Mouse (Mus musculus): ENCODE results near the gene Socs7. TPM values are rescaled to one million over a fixed set of nuclear protein-coding genes. Genes with fewer than 3 reads are reported as not detected.
A peak's percentile ranks its signal among the peaks of the same experiment; 100 is the strongest.

The Socs7 gene
- polyA plus RNA-seq, 1 experiment from 2014 or later: 2.1 TPM

DNA sequence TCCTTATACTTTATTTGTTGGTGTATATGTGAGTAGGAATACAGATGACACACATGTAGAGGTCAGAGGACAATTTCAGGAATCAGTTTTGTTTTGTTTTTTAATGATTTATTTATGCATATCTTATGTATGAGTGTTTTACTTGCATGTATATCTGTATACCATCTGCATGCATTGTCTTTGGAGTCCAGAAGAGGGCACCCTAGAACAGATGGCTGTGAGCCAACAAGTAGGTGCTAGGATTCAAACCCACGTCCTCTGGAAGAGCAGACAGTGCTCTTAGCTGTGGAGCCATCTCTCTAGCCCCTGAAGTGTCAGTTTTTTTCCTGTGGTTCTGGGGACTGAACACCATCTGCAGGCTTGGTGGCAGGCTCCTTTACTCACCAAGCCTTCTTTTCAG is 37.1 kb upstream of the Socs7 start:
- DNase-seq (ENCODE audit: low spot score) (no peak), ATAC-seq (replicated peaks; ENCODE audit: low FRiP score, low TSS enrichment, low read depth) (no peak)
- Histone ChIP-seq H3K36me3 (ENCODE audit: control insufficient read depth, insufficient read depth, low read length) (peaks cover 64% of the 10 kb centered on the region), H3K27ac (ENCODE audit: low read depth) (no peak overlapping the region), H3K4me2 (ENCODE audit: low read length) (no peak overlapping the region), H3K4me3 (ENCODE audit: low read depth, low read length) (no peak overlapping the region), H3K9ac (ENCODE audit: low read length) (no peak overlapping the region), H3K9me3 (ENCODE audit: control insufficient read depth, low read length) (no peaks in the 10 kb centered on the region), H3K27me3 (replicated peaks; ENCODE audit: control insufficient read depth, insufficient read depth, low read length) (no peaks in the 10 kb centered on the region), H3K4me1 (replicated peaks; ENCODE audit: control insufficient read depth, insufficient read depth, low read length) (no peaks in the 10 kb centered on the region)
- 64% methylated on average over 1 of the region's 1 CpGs for WGBS

DNA sequence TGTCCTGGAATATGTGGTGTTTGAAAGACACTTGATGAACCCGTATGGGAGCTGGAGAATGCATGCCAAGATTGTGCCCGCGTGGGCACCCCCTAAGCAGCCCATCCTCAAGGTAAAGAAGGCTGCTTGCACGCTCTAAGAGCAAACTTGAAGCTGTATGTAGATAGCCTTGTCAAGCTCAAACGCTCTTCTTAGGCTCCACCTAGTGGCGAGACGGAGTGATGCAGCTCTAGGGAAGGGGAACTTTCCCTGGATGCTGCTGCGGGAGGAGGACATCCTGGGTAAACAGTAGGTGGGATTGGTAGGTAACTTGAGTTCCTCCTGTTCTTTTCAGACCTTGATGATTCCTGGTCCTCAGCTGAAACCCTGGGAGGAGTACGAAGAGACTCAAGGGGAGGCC is 34.2 kb upstream of the Socs7 start:
- Histone ChIP-seq H3K4me2 (ENCODE audit: low read length) (no peak overlapping the region), H3K4me3 (ENCODE audit: low read depth, low read length) (no peak overlapping the region), H3K27ac (ENCODE audit: low read depth) (no peak overlapping the region), H3K27me3 (replicated peaks; ENCODE audit: control insufficient read depth, insufficient read depth, low read length) (no peaks in the 10 kb centered on the region), H3K36me3 (ENCODE audit: control insufficient read depth, insufficient read depth, low read length) (peaks cover 63% of the 10 kb centered on the region), H3K9me3 (ENCODE audit: control insufficient read depth, low read length) (no peaks in the 10 kb centered on the region), H3K4me1 (replicated peaks; ENCODE audit: control insufficient read depth, insufficient read depth, low read length) (no peaks in the 10 kb centered on the region), H3K9ac (ENCODE audit: low read length) (no peak overlapping the region)
- WGBS: 27% methylated on average over 9 of the region's 9 CpGs
- no peak; the same call in 1 of the 2 replicates for ATAC-seq (replicated peaks; ENCODE audit: low FRiP score, low TSS enrichment, low read depth)
- DNase-seq (ENCODE audit: low spot score): peak; percentile 92

DNA sequence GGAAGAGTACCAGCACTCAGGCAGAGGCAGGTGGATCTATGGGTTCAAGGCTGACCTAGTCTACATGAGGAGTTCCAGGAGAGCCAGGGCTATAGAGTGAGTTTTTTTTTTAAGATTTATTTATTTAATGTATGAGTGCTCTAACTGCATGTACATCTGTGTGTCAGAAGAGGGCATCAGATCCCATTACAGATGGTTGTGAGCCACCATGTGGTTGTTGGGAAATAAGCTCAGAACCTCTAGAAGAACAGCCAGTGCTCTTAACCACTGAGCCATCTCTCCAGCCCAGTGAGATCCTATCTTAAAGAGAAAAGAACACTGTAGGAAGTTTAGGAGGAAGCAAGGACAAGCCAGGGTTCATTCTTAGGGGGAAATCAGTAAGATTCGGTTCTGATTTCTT is 32.0 kb upstream of the Socs7 start:
- Histone ChIP-seq H3K4me3 (ENCODE audit: low read depth, low read length) (no peak overlapping the region), H3K9me3 (ENCODE audit: control insufficient read depth, low read length) (no peaks in the 10 kb centered on the region), H3K4me2 (ENCODE audit: low read length) (no peak overlapping the region), H3K9ac (ENCODE audit: low read length) (no peak overlapping the region), H3K36me3 (ENCODE audit: control insufficient read depth, insufficient read depth, low read length) (peaks cover 47% of the 10 kb centered on the region), H3K27me3 (replicated peaks; ENCODE audit: control insufficient read depth, insufficient read depth, low read length) (no peaks in the 10 kb centered on the region), H3K27ac (ENCODE audit: low read depth) (no peak overlapping the region), H3K4me1 (replicated peaks; ENCODE audit: control insufficient read depth, insufficient read depth, low read length) (no peaks in the 10 kb centered on the region)
- 88% methylated on average over 1 of the region's 1 CpGs for WGBS
- DNase-seq (ENCODE audit: low spot score) (no peak), ATAC-seq (replicated peaks; ENCODE audit: low FRiP score, low TSS enrichment, low read depth) (no peak)

DNA sequence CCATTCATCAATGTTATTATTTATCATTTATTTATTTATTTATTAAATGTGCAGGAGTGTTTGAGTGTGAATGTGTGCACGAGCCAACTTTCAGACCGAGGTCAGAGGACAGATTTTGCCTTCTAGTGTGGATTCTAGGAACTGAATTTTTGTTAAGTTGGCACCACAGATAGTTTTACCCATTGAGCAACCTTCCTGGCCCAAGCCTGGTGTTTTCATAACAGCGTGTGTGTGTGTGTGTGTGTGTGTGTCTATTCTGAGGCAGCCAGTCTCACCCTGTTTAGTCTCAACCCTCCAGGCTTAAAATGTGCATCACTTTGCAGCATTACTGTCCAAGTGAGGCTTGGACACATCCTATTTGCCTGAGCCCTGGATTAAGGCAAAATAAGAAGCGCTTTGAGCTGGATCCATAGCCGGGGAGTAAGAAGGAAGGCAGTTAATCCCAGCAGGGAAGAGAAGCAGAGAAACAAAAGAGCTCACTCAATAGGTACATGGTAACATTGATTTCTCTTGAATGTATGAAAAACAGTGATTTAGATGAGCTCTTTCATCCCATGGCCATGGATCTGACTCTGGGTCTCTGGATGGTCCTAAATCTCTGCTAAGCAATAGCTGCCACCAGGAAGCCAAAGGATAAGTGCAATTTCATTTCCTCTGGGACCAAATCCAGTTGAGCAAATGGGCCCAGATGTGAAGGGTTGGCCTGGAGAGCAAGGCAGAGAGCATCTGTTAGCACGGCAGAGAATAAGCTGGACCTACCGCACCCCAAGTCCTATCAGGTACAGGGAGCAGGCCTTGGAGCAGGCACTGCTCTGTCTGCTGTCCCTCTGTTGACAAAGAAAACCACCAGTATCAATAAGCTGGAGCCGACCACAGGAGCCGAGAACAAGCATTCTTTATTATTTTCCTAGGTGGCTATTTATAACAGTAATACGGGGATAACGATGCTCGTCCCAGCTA is 30.8 kb upstream of the Socs7 start:
- peaks cover 35% of the 10 kb centered on the region for H3K36me3 ChIP-seq (ENCODE audit: control insufficient read depth, insufficient read depth, low read length)
- ATAC-seq (replicated peaks; ENCODE audit: low FRiP score, low TSS enrichment, low read depth): no peak
- DNase-seq (ENCODE audit: low spot score): no peak
- no peak overlapping the region for H3K4me2 ChIP-seq (ENCODE audit: low read length)
- H3K4me3 ChIP-seq (ENCODE audit: low read depth, low read length): no peak overlapping the region
- H3K9me3 ChIP-seq (ENCODE audit: control insufficient read depth, low read length): no peaks in the 10 kb centered on the region
- H3K4me1 ChIP-seq (replicated peaks; ENCODE audit: control insufficient read depth, insufficient read depth, low read length): no peaks in the 10 kb centered on the region
- no peak overlapping the region for H3K9ac ChIP-seq (ENCODE audit: low read length)
- H3K27me3 ChIP-seq (replicated peaks; ENCODE audit: control insufficient read depth, insufficient read depth, low read length): no peaks in the 10 kb centered on the region
- 88% methylated on average over 12 of the region's 12 CpGs for WGBS
- no peak overlapping the region for H3K27ac ChIP-seq (ENCODE audit: low read depth)

DNA sequence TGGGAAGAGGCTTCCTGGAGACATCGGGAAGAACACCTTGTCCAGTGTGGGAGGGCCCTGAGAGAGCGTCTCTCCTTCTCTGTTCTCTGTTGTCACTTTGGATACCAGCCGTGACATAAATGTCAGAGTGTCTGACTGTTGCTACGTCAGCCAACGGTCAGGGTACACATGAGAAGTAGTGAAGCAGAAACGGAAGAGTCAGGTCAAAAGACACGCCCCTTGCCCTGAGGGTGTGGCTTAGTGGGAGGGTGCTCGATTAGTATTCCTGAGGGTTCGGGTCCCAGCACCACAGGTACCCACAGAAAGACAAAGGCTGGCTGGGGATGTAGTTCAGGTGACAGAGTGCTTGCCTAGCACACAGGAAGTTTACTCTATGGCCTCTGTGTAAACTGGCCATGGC is 29.3 kb upstream of the Socs7 start:
- ATAC-seq (replicated peaks; ENCODE audit: low FRiP score, low TSS enrichment, low read depth) (no peak), DNase-seq (ENCODE audit: low spot score) (no peak)
- Histone ChIP-seq H3K9me3 (ENCODE audit: control insufficient read depth, low read length) (no peaks in the 10 kb centered on the region), H3K4me3 (ENCODE audit: low read depth, low read length) (no peak overlapping the region), H3K27ac (ENCODE audit: low read depth) (no peak overlapping the region), H3K9ac (ENCODE audit: low read length) (no peak overlapping the region), H3K36me3 (ENCODE audit: control insufficient read depth, insufficient read depth, low read length) (peaks cover 24% of the 10 kb centered on the region), H3K4me2 (ENCODE audit: low read length) (no peak overlapping the region), H3K4me1 (replicated peaks; ENCODE audit: control insufficient read depth, insufficient read depth, low read length) (no peaks in the 10 kb centered on the region), H3K27me3 (replicated peaks; ENCODE audit: control insufficient read depth, insufficient read depth, low read length) (no peaks in the 10 kb centered on the region)
- 50% methylated on average over 9 of the region's 9 CpGs for WGBS

DNA sequence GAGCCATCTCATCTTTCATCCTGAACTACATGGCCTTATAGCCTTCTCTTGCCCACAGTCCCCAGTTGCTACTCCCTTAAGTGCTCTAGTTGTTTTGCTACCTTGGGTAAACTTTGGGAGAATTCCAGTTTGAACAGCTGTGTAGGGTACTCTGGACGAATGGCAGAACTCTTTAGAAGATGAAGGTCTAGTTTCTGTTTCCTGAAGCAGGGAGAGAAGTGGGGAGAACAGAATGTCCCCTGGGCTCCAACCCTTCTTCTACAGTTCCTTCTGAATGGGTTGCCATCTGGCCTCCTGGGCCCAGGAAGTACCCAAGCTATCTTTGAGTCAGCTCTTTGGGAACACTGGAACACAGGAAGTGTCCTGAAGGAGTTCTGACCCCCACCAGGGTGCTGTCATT is 28.5 kb upstream of the Socs7 start:
- Histone ChIP-seq H3K9me3 (ENCODE audit: control insufficient read depth, low read length) (no peaks in the 10 kb centered on the region), H3K27ac (ENCODE audit: low read depth) (no peak overlapping the region), H3K27me3 (replicated peaks; ENCODE audit: control insufficient read depth, insufficient read depth, low read length) (no peaks in the 10 kb centered on the region), H3K4me3 (ENCODE audit: low read depth, low read length) (no peak overlapping the region), H3K36me3 (ENCODE audit: control insufficient read depth, insufficient read depth, low read length) (peaks cover 17% of the 10 kb centered on the region), H3K4me2 (ENCODE audit: low read length) (no peak overlapping the region), H3K9ac (ENCODE audit: low read length) (no peak overlapping the region), H3K4me1 (replicated peaks; ENCODE audit: control insufficient read depth, insufficient read depth, low read length) (no peaks in the 10 kb centered on the region)
- ATAC-seq (replicated peaks; ENCODE audit: low FRiP score, low TSS enrichment, low read depth) (no peak), DNase-seq (ENCODE audit: low spot score) (no peak)
- 38% methylated on average over 1 of the region's 1 CpGs for WGBS

DNA sequence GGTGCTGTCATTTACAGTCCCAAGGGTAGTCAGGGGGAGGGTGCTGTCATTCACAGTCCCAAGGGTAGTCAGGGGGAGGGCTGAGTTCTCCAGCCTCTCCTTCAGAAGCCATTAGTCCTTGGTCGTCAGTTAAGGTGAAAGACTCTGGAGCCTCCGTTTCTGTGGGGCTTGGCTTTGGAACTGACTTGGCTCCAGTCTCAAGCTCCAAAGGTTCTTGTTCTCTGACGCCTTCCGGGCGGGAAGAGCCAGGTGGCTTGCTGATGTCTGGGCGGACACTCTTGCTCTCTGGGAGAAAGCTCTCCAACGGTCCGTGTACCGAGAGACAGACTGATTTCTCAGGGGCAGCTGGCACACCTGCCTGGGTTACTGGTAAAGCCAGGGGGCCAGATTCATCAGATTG is 28.0 kb upstream of the Socs7 start:
- H3K4me1 ChIP-seq (replicated peaks; ENCODE audit: control insufficient read depth, insufficient read depth, low read length): no peaks in the 10 kb centered on the region
- no peak overlapping the region for H3K4me2 ChIP-seq (ENCODE audit: low read length)
- DNase-seq (ENCODE audit: low spot score): no peak
- no peak overlapping the region for H3K27ac ChIP-seq (ENCODE audit: low read depth)
- H3K4me3 ChIP-seq (ENCODE audit: low read depth, low read length): no peak overlapping the region
- no peaks in the 10 kb centered on the region for H3K9me3 ChIP-seq (ENCODE audit: control insufficient read depth, low read length)
- WGBS: 81% methylated on average over 9 of the region's 9 CpGs
- ATAC-seq (replicated peaks; ENCODE audit: low FRiP score, low TSS enrichment, low read depth): no peak
- no peaks in the 10 kb centered on the region for H3K27me3 ChIP-seq (replicated peaks; ENCODE audit: control insufficient read depth, insufficient read depth, low read length)
- H3K36me3 ChIP-seq (ENCODE audit: control insufficient read depth, insufficient read depth, low read length): peaks cover 12% of the 10 kb centered on the region
- H3K9ac ChIP-seq (ENCODE audit: low read length): no peak overlapping the region

DNA sequence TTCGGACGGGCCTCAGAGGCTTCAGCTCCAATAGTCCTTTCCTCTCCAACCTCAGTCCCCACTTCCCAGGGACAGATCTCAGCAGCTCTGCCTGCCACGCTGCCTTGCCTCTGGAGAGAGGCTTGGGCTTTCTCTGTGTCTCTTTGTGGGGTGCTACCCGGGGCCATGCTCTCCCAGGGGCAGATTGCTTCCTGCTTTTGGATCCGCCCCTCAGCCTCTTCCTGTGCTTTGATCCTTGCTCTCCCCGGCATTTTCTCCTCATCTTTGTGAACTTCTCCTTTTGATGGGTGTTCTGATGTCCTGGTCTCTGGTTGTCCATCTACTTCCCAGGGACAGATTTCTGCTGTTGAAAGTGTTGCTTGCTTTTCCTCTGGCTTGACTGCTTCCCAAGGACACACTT is 26.1 kb upstream of the Socs7 start:
- H3K9me3 ChIP-seq (ENCODE audit: control insufficient read depth, low read length): no peaks in the 10 kb centered on the region
- ATAC-seq (replicated peaks; ENCODE audit: low FRiP score, low TSS enrichment, low read depth) (no peak), DNase-seq (ENCODE audit: low spot score) (no peak)
- H3K4me2 ChIP-seq (ENCODE audit: low read length): no peak overlapping the region
- H3K36me3 ChIP-seq (ENCODE audit: control insufficient read depth, insufficient read depth, low read length): no peaks in the 10 kb centered on the region
- H3K4me1 ChIP-seq (replicated peaks; ENCODE audit: control insufficient read depth, insufficient read depth, low read length): no peaks in the 10 kb centered on the region
- no peak overlapping the region for H3K4me3 ChIP-seq (ENCODE audit: low read depth, low read length)
- 53% methylated on average over 6 of the region's 6 CpGs for WGBS
- no peak overlapping the region for H3K27ac ChIP-seq (ENCODE audit: low read depth)
- no peak overlapping the region for H3K9ac ChIP-seq (ENCODE audit: low read length)
- H3K27me3 ChIP-seq (replicated peaks; ENCODE audit: control insufficient read depth, insufficient read depth, low read length): no peaks in the 10 kb centered on the region

Measured in intestine, embryonic 14.5 days (tissue).